Mouse (Mus musculus) cerebellum, adult 9-10 months (tissue): ENCODE data around the gene Smoc2.

ENCODE experiments used
- DNase-seq: peaks from one replicate; pipeline ENCODE4 v3.0.0; 2022

The Smoc2 gene

DNA sequence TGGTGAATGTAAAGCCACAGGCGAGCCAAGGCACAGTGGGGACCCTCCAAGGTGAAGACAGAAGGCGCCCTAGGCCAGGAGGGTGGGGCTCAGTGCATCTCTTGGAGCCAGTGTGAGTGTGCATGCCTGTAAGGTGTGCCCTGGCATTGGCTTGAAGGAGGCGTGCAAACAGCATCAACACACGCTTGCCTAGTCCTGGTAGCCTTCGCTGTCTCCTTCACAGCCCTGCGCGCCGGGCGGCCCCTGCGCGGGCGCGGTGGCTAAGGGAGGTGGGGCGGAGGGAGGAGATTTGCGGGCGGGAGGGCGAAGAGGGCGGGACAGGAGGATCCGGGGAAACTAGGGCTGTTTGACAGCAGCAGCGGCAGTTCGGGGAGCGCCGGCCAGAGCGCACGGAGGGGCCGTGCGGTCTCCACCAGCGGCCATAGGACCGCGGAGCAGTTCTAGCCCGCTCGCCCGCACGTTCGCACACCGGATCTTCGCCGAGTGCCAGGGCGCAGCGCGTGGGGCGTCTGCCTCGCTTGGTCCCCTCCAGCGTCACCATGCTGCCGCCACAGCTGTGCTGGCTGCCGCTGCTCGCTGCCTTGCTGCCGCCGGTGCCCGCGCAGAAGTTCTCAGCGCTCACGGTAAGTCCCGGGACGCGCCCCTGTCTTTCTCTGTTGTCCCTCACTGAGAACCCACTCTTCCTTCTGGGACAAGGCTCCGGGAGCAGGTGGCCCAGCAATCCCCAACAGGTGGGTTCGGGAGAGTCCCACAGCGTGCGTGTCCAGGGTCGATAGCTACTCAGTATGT is at the start of gene Smoc2:
TSS of gene Smoc2 (plus strand) at position 330 of the 789 bp plus-strand sequence.
- DNase-seq, result no peak

DNA sequence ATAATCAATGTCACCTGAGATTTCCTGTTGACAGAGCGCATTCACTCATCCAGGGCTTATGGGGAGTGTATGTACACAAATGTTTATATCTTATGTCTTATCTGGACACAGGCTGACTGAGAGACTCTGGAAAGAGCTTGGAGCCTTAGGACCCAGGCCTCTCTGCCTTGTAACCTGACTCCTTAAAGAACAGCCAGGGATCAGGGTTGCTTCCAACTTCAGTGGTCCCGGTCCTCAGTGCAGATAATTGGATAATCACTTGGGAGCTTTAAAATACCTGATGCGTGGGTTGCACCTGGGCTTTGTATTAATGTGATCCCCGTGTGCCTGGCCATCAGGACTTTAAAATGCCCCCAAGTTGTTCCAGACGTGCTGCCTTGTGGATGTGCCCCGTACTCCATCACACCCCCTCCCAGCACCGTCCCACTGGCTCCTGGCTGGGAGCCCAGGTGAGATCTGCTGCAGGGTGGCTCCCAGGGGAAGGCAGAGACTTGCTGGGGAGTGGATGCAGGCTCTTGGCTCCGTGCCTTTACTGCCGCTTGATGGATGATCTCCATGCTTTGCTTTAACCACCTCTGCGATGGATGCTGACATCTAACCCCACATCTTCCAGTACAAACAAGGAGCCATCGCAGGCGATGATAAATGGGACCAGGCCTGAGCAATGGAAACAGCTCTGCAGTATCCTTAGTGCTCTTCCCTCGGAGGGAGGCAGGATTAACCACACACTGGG is 48.4 kb upstream of the Smoc2 start:
- DNase-seq, result no peak

DNA sequence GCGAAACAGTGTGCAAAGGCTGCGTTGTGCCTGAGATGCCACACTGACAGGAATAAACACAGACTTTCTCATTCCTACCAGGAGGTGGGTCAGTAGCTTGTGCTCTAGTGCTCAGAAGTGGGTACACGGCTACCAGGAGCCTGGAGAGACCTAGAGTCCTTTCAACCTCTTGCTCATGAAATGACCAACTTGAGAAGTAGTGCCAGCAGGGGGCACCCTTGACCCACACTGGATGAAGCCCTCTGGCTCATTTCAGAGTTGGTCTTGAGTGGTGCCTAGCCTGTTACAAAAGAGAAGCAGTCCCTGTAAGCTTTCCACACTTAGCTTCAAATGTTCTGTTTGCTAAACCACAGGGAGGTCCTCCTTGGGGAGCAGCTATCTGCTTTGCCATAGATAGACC is 46.7 kb upstream of the Smoc2 start:
- peak; percentile 58 for DNase-seq

DNA sequence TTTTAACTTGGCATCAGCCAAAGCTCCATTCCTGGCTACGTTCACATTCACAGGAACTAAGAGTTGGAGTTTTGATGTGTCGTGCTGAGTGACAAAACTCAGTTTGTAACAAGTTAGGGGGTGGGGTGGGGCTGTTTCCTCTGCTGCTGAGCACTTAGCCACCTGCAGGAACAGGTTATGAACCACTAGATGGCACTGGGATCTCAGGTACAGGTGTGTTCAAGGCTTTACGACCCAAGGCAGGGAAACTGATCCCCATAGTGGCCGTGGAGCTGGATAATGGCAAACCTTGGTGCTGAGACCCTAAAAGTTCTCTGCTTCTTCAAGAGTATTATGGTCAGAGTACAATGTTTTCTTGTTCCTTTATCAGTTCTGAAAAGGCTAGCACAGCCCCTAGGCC is 45.6 kb upstream of the Smoc2 start:
- DNase-seq, result no peak

DNA sequence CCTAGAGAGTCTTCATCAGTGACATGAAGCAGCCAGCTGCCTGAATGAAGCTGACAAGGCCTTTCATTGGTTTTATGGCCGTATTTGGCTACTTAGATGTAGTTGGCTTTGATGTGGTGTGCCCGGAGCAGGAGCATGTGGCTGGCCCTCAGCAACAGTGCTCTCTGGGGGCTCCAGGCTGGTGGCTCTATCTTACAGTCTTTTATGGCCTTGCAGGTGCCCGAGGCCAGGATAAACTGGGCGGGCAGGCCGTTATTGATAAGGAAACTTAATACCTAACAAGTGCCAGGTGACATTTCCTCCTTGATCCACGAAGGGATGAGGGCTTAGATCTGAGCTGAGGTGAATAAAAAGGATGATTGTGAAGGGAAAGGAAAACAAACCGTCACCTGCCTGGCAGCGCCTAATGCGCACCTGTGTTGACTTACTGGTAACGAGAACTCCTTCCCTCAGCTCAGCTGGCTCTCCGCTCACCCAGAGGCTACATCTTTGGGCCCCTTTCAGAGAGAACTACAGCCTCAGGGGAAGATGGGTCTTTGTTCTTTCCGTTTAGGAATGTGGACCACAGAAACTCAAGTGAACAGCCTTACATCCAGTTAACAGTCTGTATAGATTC is 44.4 kb upstream of the Smoc2 start:
- no peak for DNase-seq

DNA sequence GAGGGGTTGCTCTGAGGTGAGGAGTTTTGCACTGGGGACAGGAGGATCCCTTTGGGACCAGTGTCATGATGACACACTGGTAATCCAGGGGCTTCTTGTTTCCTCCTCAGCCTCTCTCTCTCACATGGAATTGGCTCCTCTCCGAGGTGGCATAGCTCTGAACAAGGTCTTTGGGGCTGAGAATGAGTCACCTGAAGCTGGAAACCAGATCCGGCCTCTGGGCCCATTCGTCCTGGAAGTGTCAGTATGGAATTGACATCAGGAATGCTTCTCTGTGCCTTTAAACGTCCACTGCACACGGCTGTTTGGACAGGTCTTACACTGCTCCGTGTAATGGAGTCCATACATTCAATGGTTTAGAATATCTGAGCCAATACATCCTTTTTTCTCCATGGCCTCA is 42.2 kb upstream of the Smoc2 start:
- no peak for DNase-seq

DNA sequence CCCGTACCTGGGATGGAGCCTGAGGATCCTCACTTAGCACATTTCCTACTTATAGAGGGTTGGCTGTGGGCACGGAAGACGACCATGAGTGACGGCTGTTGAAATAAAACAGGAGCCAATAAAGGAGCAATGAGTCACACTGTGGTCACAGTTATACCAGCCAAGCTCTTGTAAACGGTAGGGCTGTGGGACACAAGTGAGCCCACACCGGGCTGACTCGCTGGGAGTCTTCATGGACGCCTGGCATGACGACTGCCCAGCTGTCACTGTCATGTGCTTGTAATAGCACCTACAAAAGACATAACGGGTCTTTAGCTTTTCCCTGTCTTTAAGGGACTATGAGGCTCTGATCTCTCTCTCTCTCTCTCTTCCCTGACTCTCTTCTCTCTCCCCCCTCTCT is 39.3 kb upstream of the Smoc2 start:
- no peak for DNase-seq

DNA sequence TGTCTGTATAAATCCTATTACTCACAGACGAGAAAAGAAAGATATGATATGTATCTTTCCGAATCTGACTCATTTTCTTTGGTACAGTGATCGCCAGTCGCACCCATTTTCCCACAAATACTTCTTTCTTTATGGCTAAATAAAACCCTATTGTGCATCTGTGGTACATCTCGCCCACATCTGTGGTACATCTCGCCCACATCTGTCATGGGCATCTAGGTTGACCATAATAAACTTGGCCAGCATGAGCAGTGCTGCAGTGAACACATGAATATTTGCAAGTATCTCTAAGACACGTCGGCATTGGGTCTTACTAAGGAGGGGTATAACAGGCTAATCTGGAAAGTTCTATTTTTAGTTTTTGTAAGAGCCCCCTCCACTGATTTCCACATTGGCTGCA is 36.7 kb upstream of the Smoc2 start:
- DNase-seq, result no peak

DNA sequence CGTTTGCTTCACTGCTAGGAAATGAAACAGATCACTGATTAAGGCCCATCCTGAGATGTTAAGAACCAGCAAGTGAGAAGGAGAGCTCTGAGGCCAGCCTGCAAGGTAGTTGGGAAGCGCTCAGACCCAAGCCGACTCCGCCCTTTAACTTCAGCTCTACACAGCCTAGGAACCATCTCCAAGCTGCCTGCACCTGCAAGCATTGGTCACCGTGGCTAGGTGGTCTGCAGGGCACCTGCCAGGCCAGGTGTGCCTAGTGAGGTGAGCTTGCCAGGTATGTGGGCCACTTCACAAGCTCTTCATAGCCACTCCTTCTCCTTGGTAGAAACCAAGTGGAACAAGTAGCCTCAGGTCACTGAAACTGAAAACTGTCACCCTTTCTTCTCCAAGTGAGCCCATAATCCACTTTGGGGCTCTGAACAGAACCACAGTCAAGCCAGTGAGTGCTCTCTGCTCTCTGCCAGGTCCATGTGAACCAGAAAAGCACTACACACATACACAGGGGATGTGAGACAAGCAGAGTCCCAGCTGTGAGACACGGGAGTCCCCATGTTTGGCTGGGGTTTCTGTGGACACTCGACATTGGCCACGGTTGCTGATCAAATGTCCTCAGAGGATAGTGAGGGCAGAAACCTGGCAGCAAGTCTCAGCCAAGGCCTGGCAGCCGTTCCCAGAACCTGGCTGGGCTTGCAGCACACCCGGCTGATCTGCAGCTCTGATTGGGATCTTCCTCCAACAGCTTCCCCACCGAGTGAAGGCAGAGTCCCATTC is 34.9 kb upstream of the Smoc2 start:
- DNase-seq, result peak; percentile 57

- DNase-seq, result no peak
Observed at GRCm38 (mm10) chr17:14246266-14246665, 33.0 kb upstream of the Smoc2 start.

GRCm38 (mm10) chr17:14247931-14248330 is 31.4 kb upstream of the Smoc2 start:
- peak; percentile 22 for DNase-seq

GRCm38 (mm10) chr17:14249595-14249994 is 29.7 kb upstream of the Smoc2 start:
- DNase-seq, result no peak

GRCm38 (mm10) chr17:14250401-14250800 is 28.9 kb upstream of the Smoc2 start:
- no peak for DNase-seq

- no peak for DNase-seq
Observed at GRCm38 (mm10) chr17:14252456-14252855, 26.9 kb upstream of the Smoc2 start.

- no peak for DNase-seq
Observed at GRCm38 (mm10) chr17:14254616-14255015, 24.7 kb upstream of the Smoc2 start.

DNA sequence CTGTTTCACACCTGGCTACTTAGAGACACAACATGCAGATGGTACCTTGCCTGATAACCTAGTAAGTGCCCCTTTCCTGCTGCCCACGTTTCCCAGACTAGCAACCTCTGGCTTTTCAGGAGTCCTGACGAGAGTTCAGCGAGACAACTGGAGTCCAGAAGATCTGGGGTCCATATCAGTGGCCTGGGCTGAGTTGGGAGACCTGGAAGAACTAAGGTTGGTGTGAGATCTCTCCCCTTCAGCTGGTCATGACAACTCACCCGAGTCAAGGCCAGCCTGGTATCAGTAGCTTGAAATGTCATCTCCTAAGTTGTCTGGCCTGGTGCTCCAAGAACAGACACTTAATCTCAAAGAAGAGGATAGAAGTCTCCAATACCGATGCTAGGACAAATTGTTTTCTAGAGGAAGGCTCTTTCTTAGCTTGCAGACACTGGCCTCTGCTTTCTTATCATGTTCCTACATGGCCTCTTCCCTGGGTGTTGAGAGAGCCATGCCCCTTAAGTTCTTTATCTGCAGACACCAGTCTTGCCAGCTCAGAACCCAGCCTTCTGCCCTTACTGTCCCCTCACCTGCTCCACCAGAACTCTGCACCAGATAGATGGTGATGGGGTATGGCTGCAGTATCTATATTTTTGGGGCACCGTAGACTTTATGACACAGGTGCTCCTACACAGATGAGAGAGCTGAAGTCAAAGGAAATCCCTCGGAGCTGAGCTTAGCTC is 21.3 kb upstream of the Smoc2 start:
- no peak for DNase-seq

GRCm38 (mm10) chr17:14258906-14259305 is 20.4 kb upstream of the Smoc2 start:
- DNase-seq, result no peak

DNA sequence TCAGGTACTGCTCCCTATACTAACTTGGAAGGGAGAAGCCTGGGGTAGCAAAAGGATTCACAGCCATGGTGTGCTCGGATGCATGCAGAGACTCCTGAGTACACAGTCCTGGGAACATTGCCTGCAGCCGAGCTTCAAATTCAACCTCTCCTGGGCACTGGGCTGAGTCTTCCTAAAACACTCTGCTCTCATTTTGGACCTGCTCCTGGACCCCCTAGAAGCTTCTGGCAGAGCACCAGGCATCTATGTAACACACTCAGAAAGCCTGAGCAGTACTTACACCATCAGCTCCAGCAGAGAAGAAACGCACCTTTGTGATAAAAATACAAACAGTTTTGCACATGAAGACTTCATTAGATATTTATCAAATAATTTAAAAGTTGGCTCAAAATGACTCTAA is 18.3 kb upstream of the Smoc2 start:
- DNase-seq, result peak; percentile 17

DNA sequence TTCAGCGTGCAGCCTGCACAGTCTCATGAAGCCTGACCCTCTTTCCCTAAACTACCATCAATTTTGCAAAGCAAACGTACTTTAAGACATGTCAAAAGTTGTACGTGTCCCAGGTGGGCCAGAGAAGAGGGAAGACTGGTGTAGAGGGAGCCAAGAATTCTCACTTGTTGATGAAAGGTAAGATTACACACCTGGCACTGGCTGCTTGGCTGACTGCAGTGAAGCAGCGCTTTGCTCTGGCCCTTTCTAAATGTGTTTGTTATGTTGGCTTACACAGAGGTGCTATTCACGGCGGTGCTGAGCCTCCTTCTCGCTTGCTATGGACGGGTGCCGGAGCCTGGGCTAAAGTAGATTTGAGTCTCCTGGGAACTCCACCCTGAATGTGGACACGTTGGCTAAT is 17.1 kb upstream of the Smoc2 start:
- DNase-seq, result no peak

- no peak for DNase-seq
Observed at GRCm38 (mm10) chr17:14268001-14268400, 11.3 kb upstream of the Smoc2 start.

DNA sequence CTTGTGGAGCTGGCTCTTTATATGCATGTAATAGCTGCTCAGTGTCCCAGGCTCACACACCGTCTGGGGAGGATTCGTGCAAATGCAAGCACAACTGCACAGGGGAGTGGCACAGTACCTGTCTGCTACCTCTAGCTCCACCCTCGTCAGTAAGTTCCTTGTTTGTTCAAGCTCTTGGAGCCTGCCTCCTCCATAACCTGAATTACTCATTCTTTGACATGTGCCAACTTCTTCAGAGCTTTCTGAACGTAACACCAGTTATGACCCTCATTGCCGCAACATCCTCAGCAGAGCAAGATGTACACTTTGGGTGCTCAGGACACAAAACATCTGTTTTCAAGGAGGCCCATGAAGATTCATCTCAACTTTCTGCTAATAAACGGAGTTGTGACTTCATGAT is 5.9 kb upstream of the Smoc2 start:
- no peak for DNase-seq

- DNase-seq, result no peak
Observed at GRCm38 (mm10) chr17:14277310-14277709, 2.0 kb upstream of the Smoc2 start.

GRCm38 (mm10) chr17:14279966-14280300 is 627 bp downstream of the Smoc2 start:
- no peak for DNase-seq
